Mouse (Mus musculus) bone marrow, adult 2 months (tissue): ENCODE data around the gene Plekhb1.

Experiments used
- CTCF ChIP-seq: fragments of 200-500 bp; IDR thresholded peaks from 2 replicates; pipeline ENCODE4 v1.5.1; 2011; ENCODE audit warnings: low read length, control low read depth; ENCODE audit not compliant: control insufficient read depth, insufficient read depth
- POLR2A ChIP-seq: fragments of 200-500 bp; IDR thresholded peaks from 2 replicates; pipeline ENCODE4 v1.6.1; 2011; ENCODE audit warnings: low read depth, mild to moderate bottlenecking, control low read depth, low read length, borderline replicate concordance; ENCODE audit not compliant: control insufficient read depth

GRCm38 (mm10) chr7:100645147-100645546 lies 17.1 kb downstream of the Plekhb1 start:
- TF ChIP-seq CTCF (peak; percentile 28; the same call in 1 of the 2 replicates), POLR2A (no peak)
